Mouse (Mus musculus) neural tube, embryonic 11.5 days (tissue): ENCODE data around the gene Lclat1. TPM values are rescaled to one million over a fixed set of nuclear protein-coding genes. Genes with fewer than 3 reads are reported as not detected.

Source experiments
- ATAC-seq: fragments of 200-750 bp; cut with Nextera tagmentation; 2 replicates; pipeline ENCODE4 v1.8.0; 2017; ENCODE audit warnings: moderate number of reproducible peaks, mild to moderate bottlenecking, moderate TSS enrichment, moderate library complexity; ENCODE audit not compliant: insufficient read depth, low FRiP score, low TSS enrichment
- DNase-seq: peaks from one replicate; pipeline ENCODE4 v3.0.0-alpha.2; 2015; ENCODE audit warnings: low spot score
- H3K27ac ChIP-seq: fragments of 300-500 bp; sonication (generic); 2 replicates; pipeline ENCODE4 v1.5.1; 2014; ENCODE audit warnings: low read depth, mild to moderate bottlenecking, low read length
- H3K27me3 ChIP-seq: fragments of 300-500 bp; sonication (generic); 2 replicates; pipeline ENCODE4 v1.6.1; 2014; ENCODE audit warnings: mild to moderate bottlenecking, low read length, mixed read lengths; ENCODE audit not compliant: control insufficient read depth, insufficient read depth
- H3K36me3 ChIP-seq: fragments of 300-500 bp; sonication (generic); 2 replicates; pipeline ENCODE4 v1.6.1; 2014; ENCODE audit warnings: mild to moderate bottlenecking, low read length, moderate library complexity, mixed read lengths; ENCODE audit not compliant: control insufficient read depth, insufficient read depth
- H3K4me1 ChIP-seq: fragments of 300-500 bp; sonication (generic); 2 replicates; pipeline ENCODE4 v1.6.1; 2014; ENCODE audit warnings: low read length, mixed read lengths; ENCODE audit not compliant: control insufficient read depth, insufficient read depth
- H3K4me2 ChIP-seq: fragments of 300-500 bp; sonication (generic); 2 replicates; pipeline ENCODE4 v1.6.1; 2014; ENCODE audit warnings: low read depth, mild to moderate bottlenecking, moderate library complexity
- H3K4me3 ChIP-seq: fragments of 300-500 bp; sonication (generic); 2 replicates; pipeline ENCODE4 v1.5.1; 2014; ENCODE audit warnings: low read depth, low read length
- H3K9ac ChIP-seq: fragments of 300-500 bp; sonication (generic); 2 replicates; pipeline ENCODE4 v1.6.1; 2014; ENCODE audit warnings: mild to moderate bottlenecking, low read length
- H3K9me3 ChIP-seq: fragments of 300-500 bp; sonication (generic); 2 replicates; pipeline ENCODE4 v1.6.1; 2016; ENCODE audit warnings: low read length; ENCODE audit not compliant: control insufficient read depth
- WGBS: fragments of 180-500 bp; shearing (Covaris S2); extraction: QIAGEN DNeasy Blood & Tissue Kit; methylation state at CpG from one replicate; pipeline ENCODE4 v1.1.7; 2014; 5-methylcytosine and 5-hydroxymethylcytosine counted together
- polyA plus RNA-seq: library from polyadenylated mRNA; unstranded; fragments of >200 nt; fragmentation: Nextera tagmentation; extraction: Ambion mirVana; gene quantifications from 2 replicates; pipeline ENCODE4 v1.2.1, GENCODE M21; 2014

The Lclat1 gene
- polyA plus RNA-seq, 1 experiment from 2014 or later: 15.8 TPM

DNA sequence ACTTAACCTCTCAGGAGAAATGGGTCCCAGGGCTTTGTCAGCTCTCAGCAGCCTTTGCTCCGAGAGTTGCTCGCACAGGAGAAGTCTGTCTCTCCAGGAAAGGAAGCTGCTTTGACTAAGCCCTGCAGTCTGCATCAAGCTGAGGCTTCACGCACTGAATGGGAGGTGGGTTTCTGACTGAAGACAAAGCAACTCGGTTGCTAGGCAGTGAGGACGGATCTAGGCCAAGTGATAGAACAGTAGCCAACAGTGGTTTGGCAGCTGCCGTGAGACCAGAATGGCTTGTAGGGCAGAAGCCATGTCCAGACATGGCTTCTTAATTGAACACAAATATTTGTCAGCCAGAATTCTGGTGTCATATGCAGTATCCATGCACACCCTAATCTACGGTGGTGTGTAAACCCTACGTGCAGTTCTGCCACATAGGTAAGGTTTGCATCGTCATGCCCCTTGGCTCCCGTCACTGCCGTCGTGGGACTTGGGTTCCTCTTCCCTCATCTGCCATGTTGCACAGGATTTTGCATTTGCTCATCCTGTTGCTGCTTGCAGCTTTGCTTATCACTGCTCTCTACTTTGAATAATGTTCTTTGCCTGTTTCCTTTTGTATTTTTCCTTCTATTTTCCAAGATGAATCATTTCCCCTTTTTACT lies 122.7 kb downstream of the Lclat1 start:
- no peak overlapping the region for H3K4me2 ChIP-seq
- H3K36me3 ChIP-seq: no peaks in the 10 kb centered on the region
- no peak overlapping the region for H3K27ac ChIP-seq
- H3K9me3 ChIP-seq: no peaks in the 10 kb centered on the region
- no peak for DNase-seq
- H3K9ac ChIP-seq: no peak overlapping the region
- 87% methylated on average over 12 of the region's 12 CpGs for WGBS
- H3K4me3 ChIP-seq: no peak overlapping the region
- no peak for ATAC-seq
- H3K4me1 ChIP-seq: no peaks in the 10 kb centered on the region
- no peaks in the 10 kb centered on the region for H3K27me3 ChIP-seq

DNA sequence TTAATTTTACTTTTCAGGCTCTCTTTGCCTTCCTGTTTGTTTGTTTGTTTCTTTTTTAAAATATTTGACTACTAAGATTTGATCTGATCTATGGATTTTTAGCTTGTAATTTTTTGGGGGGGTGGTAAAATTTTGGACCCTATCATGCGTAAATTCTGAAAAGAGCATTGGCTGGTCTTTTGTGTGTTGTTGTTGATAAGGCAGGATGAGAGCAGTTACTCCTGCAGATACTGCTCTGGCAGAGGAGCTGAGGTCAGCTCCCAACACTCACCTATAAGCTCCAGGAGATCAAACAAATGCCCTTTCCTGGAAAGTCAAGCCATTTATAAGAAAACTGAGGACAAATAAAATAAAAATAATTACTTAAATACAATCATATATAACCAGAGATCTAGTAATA lies 123.6 kb downstream of the Lclat1 start:
- ATAC-seq (no peak), DNase-seq (no peak)
- Histone ChIP-seq H3K27me3 (no peaks in the 10 kb centered on the region), H3K4me1 (no peaks in the 10 kb centered on the region), H3K9me3 (no peaks in the 10 kb centered on the region), H3K9ac (no peak overlapping the region), H3K4me2 (no peak overlapping the region), H3K4me3 (no peak overlapping the region), H3K27ac (no peak overlapping the region), H3K36me3 (no peaks in the 10 kb centered on the region)
- WGBS: 88% methylated on average over 1 of the region's 1 CpGs

DNA sequence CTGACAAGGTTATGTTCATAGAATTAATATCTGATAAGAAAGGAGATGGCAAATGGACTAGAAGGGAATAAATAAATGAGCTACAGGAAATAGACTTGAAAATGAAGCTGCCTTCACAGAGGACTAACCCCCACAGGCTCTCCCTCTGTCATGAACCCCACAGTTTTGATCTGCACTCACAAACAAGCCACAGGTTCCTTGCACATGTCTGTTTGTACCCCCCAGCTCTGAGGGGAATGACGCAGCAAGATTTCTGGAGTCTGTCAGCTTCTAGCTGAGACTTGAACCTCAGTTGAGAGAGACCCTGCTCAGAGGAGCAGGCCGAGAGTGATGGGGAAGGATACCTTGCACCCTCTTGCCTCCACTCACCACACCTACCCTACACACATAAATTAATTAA lies 124.8 kb downstream of the Lclat1 start:
- WGBS: 92% methylated on average over 2 of the region's 2 CpGs
- Histone ChIP-seq H3K4me3 (no peak overlapping the region), H3K4me1 (no peaks in the 10 kb centered on the region), H3K9me3 (no peaks in the 10 kb centered on the region), H3K27me3 (no peaks in the 10 kb centered on the region), H3K27ac (no peak overlapping the region), H3K36me3 (no peaks in the 10 kb centered on the region), H3K4me2 (no peak overlapping the region), H3K9ac (no peak overlapping the region)
- DNase-seq: no peak
- ATAC-seq: no peak

DNA sequence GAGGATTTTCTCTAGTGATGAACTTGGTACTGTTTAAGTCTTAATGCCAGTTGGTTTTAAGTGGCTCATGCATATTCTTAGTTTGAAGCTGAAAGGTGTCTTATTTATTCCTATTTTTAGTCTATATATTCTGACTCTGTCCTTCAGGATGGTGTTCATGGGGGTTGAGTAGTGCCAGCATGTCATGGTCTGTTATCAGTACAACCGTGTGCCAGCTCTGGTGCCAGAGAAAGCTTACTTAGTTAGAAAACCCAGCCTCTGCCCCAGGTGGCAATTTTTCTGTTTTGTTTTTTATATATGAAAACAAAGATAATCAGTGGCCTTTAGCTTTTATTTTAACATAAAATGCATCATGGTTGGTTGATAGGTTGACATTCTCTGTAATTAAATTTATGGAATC lies 126.2 kb downstream of the Lclat1 start:
- 84% methylated on average over 1 of the region's 1 CpGs for WGBS
- Histone ChIP-seq H3K27me3 (no peaks in the 10 kb centered on the region), H3K4me3 (no peak overlapping the region), H3K9me3 (no peaks in the 10 kb centered on the region), H3K36me3 (no peaks in the 10 kb centered on the region), H3K9ac (no peak overlapping the region), H3K27ac (no peak overlapping the region), H3K4me1 (no peaks in the 10 kb centered on the region), H3K4me2 (no peak overlapping the region)
- no peak for ATAC-seq
- DNase-seq: no peak

DNA sequence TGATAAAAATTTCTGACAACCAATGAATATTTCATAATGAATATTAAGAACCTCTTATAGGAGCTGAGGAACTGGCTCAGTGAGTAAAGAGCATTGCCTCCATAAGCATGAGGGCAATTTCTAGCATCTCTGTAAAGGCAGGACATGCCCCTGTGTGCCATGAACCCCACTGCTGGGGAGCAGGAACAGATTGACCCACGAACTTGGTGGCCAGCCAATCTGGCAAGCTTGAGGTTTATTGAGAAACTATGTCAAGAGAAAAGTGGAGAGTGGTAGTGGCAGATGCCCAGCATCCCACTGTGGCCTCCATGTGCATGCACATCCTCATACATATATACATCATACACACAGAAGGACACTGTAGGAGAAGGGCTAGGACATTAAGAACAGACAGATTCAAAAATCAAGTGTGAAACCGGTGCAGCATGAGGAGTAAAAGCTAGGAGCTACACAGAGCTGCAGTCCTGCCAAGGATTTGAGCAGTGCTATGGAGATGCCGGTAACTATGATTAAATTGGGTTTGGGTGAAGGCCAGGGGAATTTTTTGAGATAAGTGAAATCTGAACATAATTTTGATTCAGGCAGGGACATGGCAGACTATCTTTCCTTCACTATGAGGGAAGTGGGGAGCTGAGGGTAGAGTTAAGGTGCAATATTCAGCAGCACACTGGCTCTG lies 129.5 kb downstream of the Lclat1 start:
- no peaks in the 10 kb centered on the region for H3K27me3 ChIP-seq
- WGBS: 88% methylated on average over 3 of the region's 3 CpGs
- H3K27ac ChIP-seq: no peak overlapping the region
- no peak for DNase-seq
- H3K4me1 ChIP-seq: no peaks in the 10 kb centered on the region
- no peaks in the 10 kb centered on the region for H3K9me3 ChIP-seq
- H3K4me2 ChIP-seq: no peak overlapping the region
- no peak for ATAC-seq
- H3K4me3 ChIP-seq: no peak overlapping the region
- H3K9ac ChIP-seq: no peak overlapping the region
- no peaks in the 10 kb centered on the region for H3K36me3 ChIP-seq

DNA sequence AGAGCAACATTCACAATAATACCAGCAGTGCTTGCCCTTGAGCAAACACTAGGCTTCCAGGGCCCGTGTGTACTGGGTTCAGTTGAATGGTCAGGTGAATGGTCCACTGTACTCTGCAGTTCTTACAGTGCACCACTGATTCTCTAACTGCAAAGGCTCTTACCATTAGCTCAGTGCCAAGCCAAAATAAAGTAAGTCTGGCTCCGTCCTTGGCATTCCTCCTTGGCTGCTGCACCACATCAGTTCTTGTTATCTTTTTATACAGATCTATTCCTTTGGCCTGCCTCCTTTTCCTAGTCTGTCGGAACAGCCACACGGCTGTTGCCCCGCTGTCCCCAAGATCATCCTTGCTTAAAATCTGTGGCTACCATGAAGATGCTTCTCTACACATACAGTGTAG lies 130.7 kb downstream of the Lclat1 start:
- H3K27ac ChIP-seq: no peak overlapping the region
- H3K27me3 ChIP-seq: no peaks in the 10 kb centered on the region
- H3K9ac ChIP-seq: no peak overlapping the region
- ATAC-seq (no peak), DNase-seq (no peak)
- no peaks in the 10 kb centered on the region for H3K9me3 ChIP-seq
- H3K4me3 ChIP-seq: no peak overlapping the region
- H3K36me3 ChIP-seq: no peaks in the 10 kb centered on the region
- 92% methylated on average over 5 of the region's 5 CpGs for WGBS
- H3K4me2 ChIP-seq: no peak overlapping the region
- H3K4me1 ChIP-seq: no peaks in the 10 kb centered on the region

DNA sequence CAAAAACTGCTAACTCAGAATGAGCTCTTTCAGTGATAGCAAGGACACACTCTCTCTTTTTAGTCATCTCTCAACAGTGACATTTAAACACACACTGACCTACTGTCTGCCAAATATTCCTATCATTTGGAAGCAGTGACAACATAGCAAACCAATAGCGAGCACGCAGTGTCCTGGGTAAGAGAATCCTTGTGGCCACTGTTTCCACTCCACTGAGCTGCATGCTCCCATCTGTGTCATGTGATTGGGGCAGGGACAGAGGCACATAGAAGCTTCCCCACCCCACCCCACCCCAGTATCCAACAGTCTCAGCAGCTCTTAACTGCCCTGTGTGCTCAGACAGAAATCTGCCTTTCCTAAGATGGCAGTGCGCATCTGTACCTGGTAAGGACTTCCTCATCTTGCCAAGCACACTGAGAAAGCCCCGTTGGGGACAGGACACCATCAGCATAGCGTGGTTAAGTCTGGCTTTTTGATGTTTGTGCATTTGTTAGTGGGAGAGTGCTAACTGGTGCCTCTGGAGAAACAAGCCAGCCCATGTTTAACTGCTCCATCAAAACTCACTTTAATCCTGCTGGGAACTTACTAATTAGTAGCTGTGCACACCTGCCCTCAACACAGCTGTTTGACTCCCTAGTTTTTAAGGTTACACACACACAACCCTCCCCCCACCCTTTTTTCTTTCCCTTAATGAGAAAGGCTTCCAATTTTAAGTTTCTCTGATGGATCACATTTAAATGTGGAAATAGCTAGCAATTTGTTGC lies 133.5 kb downstream of the Lclat1 start:
- no peak for ATAC-seq
- WGBS: 80% methylated on average over 5 of the region's 5 CpGs
- DNase-seq: no peak

DNA sequence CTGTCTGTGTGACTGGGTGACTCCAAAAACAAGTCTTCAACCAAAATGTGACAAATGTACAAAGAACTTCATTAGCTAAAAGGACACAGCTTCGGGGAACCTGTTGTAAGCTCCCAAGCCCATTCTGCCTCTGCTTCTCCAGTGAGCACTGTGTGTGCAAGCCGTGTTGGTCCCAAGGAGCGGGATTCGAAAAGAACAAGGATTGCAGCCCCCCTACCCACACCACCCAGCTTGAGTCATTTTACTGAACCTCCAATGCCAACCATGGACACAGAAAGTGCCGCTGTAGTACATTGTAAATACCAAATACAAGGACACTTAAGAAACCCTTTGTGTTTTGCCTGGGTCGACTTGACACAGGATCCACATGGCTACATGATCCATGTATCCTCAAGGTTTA lies 135.9 kb downstream of the Lclat1 start:
- WGBS: 93% methylated on average over 6 of the region's 6 CpGs

More for the DNA sequence above, 133.5 kb downstream of the Lclat1 start:
- no peak overlapping the region for H3K4me2 ChIP-seq
- no peak overlapping the region for H3K27ac ChIP-seq
- no peaks in the 10 kb centered on the region for H3K9me3 ChIP-seq
- no peak overlapping the region for H3K9ac ChIP-seq
- H3K27me3 ChIP-seq: no peaks in the 10 kb centered on the region
- H3K4me3 ChIP-seq: no peak overlapping the region
- H3K4me1 ChIP-seq: no peaks in the 10 kb centered on the region
- no peaks in the 10 kb centered on the region for H3K36me3 ChIP-seq

More for the DNA sequence above, 135.9 kb downstream of the Lclat1 start:
- DNase-seq (no peak), ATAC-seq (no peak)
- Histone ChIP-seq H3K4me1 (no peaks in the 10 kb centered on the region), H3K4me2 (no peak overlapping the region), H3K9me3 (no peaks in the 10 kb centered on the region), H3K27ac (no peak overlapping the region), H3K36me3 (no peaks in the 10 kb centered on the region), H3K9ac (no peak overlapping the region), H3K4me3 (no peak overlapping the region), H3K27me3 (no peaks in the 10 kb centered on the region)
